Mouse (Mus musculus) CH12.LX (cell line): ENCODE measurements around the gene Fam166a. TPM values are rescaled to one million over a fixed set of nuclear protein-coding genes. Genes with fewer than 3 reads are reported as not detected.
A peak's percentile ranks its signal among the peaks of the same experiment; 100 is the strongest.

Experiments
- DNase-seq: peaks from one replicate; pipeline ENCODE4 v3.0.0-alpha.2; 2013; ENCODE audit errors: extremely low read depth
- H3K27ac ChIP-seq: 2 replicates; pipeline ENCODE4 v1.5.1; 2012; ENCODE audit warnings: low read depth, mild to moderate bottlenecking, control low read depth, moderate library complexity; ENCODE audit not compliant: insufficient read depth
- H3K27me3 ChIP-seq: replicated peaks from 2 replicates; pipeline ENCODE3; 2012; ENCODE audit warnings: inconsistent platforms
- H3K36me3 ChIP-seq, 2 experiments: replicated peaks in 1 of 2; 2 replicates each; pipeline versions ENCODE3 to v1.6.1; 2012; ENCODE audit warnings: inconsistent platforms in 1 of 2, low read length in 1 of 2, mild to moderate bottlenecking in 1 of 2, mixed read lengths in 1 of 2, moderate library complexity in 1 of 2; ENCODE audit not compliant: control insufficient read depth in 1 of 2, insufficient read depth in 1 of 2
- H3K4me1 ChIP-seq, 2 experiments: 2 replicates each; pipeline ENCODE4 v1.6.1; 2012; ENCODE audit warnings: inconsistent platforms in 1 of 2, moderate library complexity in 1 of 2; ENCODE audit not compliant: insufficient read depth in 2 of 2, control insufficient read depth in 1 of 2
- H3K4me2 ChIP-seq: 2 replicates; pipeline ENCODE4 v1.6.1; 2012; ENCODE audit warnings: low read depth, mild to moderate bottlenecking, control low read depth; ENCODE audit not compliant: poor library complexity, insufficient read depth, severe bottlenecking
- H3K4me3 ChIP-seq, 3 experiments: fragments of 150-350 bp in 1 of 3; sonication (generic) in 1 of 3; replicated peaks in 1 of 3; 2 replicates each; pipeline versions ENCODE3 to v1.5.1; 2011 to 2012; ENCODE audit warnings: low read depth in 2 of 3, low read length in 2 of 3, mild to moderate bottlenecking in 2 of 3, moderate library complexity in 2 of 3, control low read depth in 1 of 3, improper control_type of control experiment in 1 of 3, inconsistent platforms in 1 of 3, mixed read lengths in 1 of 3; ENCODE audit not compliant: poor library complexity in 1 of 3
- H3K79me2 ChIP-seq: replicated peaks from 2 replicates; pipeline ENCODE4 v1.6.1; 2012; ENCODE audit warnings: mild to moderate bottlenecking, moderate library complexity; ENCODE audit not compliant: control insufficient read depth, poor library complexity, insufficient read depth, severe bottlenecking; ENCODE audit errors: extremely low read depth
- H3K9ac ChIP-seq: 2 replicates; pipeline ENCODE4 v1.6.1; 2012; ENCODE audit warnings: low read depth, mild to moderate bottlenecking, control low read depth, moderate library complexity; ENCODE audit not compliant: insufficient read depth
- H3K9me3 ChIP-seq: replicated peaks from 2 replicates; pipeline ENCODE3; 2012; ENCODE audit warnings: low read length, inconsistent platforms, mixed read lengths
- BHLHE40 ChIP-seq: IDR thresholded peaks from 2 replicates; pipeline ENCODE4 v1.6.1; 2011; ENCODE audit warnings: mild to moderate bottlenecking, low read depth, low read length, improper control_type of control experiment
- CHD1 ChIP-seq: IDR thresholded peaks from 2 replicates; pipeline ENCODE4 v1.6.1; 2012; ENCODE audit warnings: low read depth, low read length, improper control_type of control experiment, inconsistent platforms
- CHD2 ChIP-seq: IDR thresholded peaks from 2 replicates; pipeline ENCODE4 v1.6.1; 2011; ENCODE audit warnings: low read length, improper control_type of control experiment
- CTCF ChIP-seq, 2 experiments: IDR thresholded peaks in 1 of 2; conservative IDR thresholded peaks in 1 of 2; 2 replicates each; pipeline ENCODE4 v1.5.1; 2011 to 2012; ENCODE audit warnings: low read depth in 2 of 2, low read length in 2 of 2, improper control_type of control experiment in 1 of 2, inconsistent platforms in 1 of 2, mild to moderate bottlenecking in 1 of 2, moderate library complexity in 1 of 2
- E2F4 ChIP-seq: IDR thresholded peaks from 2 replicates; pipeline ENCODE4 v1.6.1; 2011; ENCODE audit warnings: low read depth, low read length, improper control_type of control experiment; ENCODE audit not compliant: insufficient replicate concordance
- ELF1 ChIP-seq: IDR thresholded peaks from 2 replicates; pipeline ENCODE4 v1.6.1; 2014; ENCODE audit warnings: low read depth, mild to moderate bottlenecking, inconsistent platforms, low read length, improper control_type of control experiment
- EP300 ChIP-seq: IDR thresholded peaks from 2 replicates; pipeline ENCODE4 v1.6.1; 2011; ENCODE audit warnings: low read length, improper control_type of control experiment
- ETS1 ChIP-seq: conservative IDR thresholded peaks from 2 replicates; pipeline ENCODE4 v1.6.1; 2012; ENCODE audit warnings: low read depth, mild to moderate bottlenecking, inconsistent platforms, low read length, improper control_type of control experiment, moderate library complexity
- GABPA ChIP-seq: IDR thresholded peaks from 2 replicates; pipeline ENCODE4 v1.6.1; 2012; ENCODE audit warnings: low read depth, low read length, improper control_type of control experiment, inconsistent platforms; ENCODE audit not compliant: insufficient replicate concordance
- HCFC1 ChIP-seq: IDR thresholded peaks from 2 replicates; pipeline ENCODE4 v1.6.1; 2012; ENCODE audit warnings: low read depth, mild to moderate bottlenecking, inconsistent platforms, low read length, improper control_type of control experiment
- IRF4 ChIP-seq: IDR thresholded peaks from 2 replicates; pipeline ENCODE4 v1.6.1; 2014; ENCODE audit warnings: low read depth, mild to moderate bottlenecking, inconsistent platforms, low read length, improper control_type of control experiment
- JUN ChIP-seq: IDR thresholded peaks from 2 replicates; pipeline ENCODE4 v1.6.1; 2011; ENCODE audit warnings: low read depth, mild to moderate bottlenecking, low read length, improper control_type of control experiment, moderate library complexity; ENCODE audit not compliant: insufficient read depth
- JUND ChIP-seq: conservative IDR thresholded peaks from 2 replicates; pipeline ENCODE4 v1.6.1; 2011; ENCODE audit warnings: low read depth, low read length, improper control_type of control experiment
- KAT2A ChIP-seq: IDR thresholded peaks from 2 replicates; pipeline ENCODE4 v1.6.1; 2012; ENCODE audit warnings: low read length, improper control_type of control experiment, inconsistent platforms; ENCODE audit not compliant: insufficient replicate concordance
- MAFK ChIP-seq: IDR thresholded peaks from 2 replicates; pipeline ENCODE4 v1.6.1; 2011; ENCODE audit warnings: low read length, improper control_type of control experiment; ENCODE audit not compliant: insufficient replicate concordance
- MAX ChIP-seq: IDR thresholded peaks from 2 replicates; pipeline ENCODE4 v1.6.1; 2011; ENCODE audit warnings: low read length, improper control_type of control experiment
- MAZ ChIP-seq: IDR thresholded peaks from 2 replicates; pipeline ENCODE4 v1.6.1; 2012; ENCODE audit warnings: low read depth, mild to moderate bottlenecking, inconsistent platforms, low read length, improper control_type of control experiment, moderate library complexity
- MEF2A ChIP-seq: IDR thresholded peaks from 2 replicates; pipeline ENCODE4 v1.6.1; 2014; ENCODE audit warnings: low read depth, mild to moderate bottlenecking, inconsistent platforms, low read length, improper control_type of control experiment, borderline replicate concordance
- MXI1 ChIP-seq: IDR thresholded peaks from 2 replicates; pipeline ENCODE4 v1.6.1; 2011; ENCODE audit warnings: mild to moderate bottlenecking, low read depth, low read length, improper control_type of control experiment
- MYC ChIP-seq: IDR thresholded peaks from 2 replicates; pipeline ENCODE4 v1.6.1; 2011; ENCODE audit warnings: low read depth, mild to moderate bottlenecking, improper control_type of control experiment, low read length
- NELFE ChIP-seq: IDR thresholded peaks from 2 replicates; pipeline ENCODE4 v1.6.1; 2011; ENCODE audit warnings: low read depth, low read length, improper control_type of control experiment
- NRF1 ChIP-seq: IDR thresholded peaks from 2 replicates; pipeline ENCODE4 v1.6.1; 2014; ENCODE audit warnings: low read depth, mild to moderate bottlenecking, inconsistent platforms, low read length, improper control_type of control experiment, moderate library complexity
- PAX5 ChIP-seq: IDR thresholded peaks from 2 replicates; pipeline ENCODE4 v1.6.1; 2012; ENCODE audit warnings: low read length, inconsistent platforms, mixed read lengths
- POLR2A ChIP-seq: IDR thresholded peaks from 2 replicates; pipeline ENCODE4 v1.6.1; 2011; ENCODE audit warnings: low read depth, mild to moderate bottlenecking, improper control_type of control experiment, low read length
- POLR2AphosphoS2 ChIP-seq: IDR thresholded peaks from 2 replicates; pipeline ENCODE4 v1.6.1; 2011; ENCODE audit warnings: low read depth, low read length, improper control_type of control experiment
- RAD21 ChIP-seq: IDR thresholded peaks from 2 replicates; pipeline ENCODE4 v1.6.1; 2011; ENCODE audit warnings: low read depth, mild to moderate bottlenecking, low read length, improper control_type of control experiment, moderate library complexity
- RCOR1 ChIP-seq: conservative IDR thresholded peaks from 2 replicates; pipeline ENCODE4 v1.6.1; 2012; ENCODE audit warnings: low read depth, mild to moderate bottlenecking, inconsistent platforms, low read length, improper control_type of control experiment
- SIN3A ChIP-seq: IDR thresholded peaks from 2 replicates; pipeline ENCODE4 v1.6.1; 2012; ENCODE audit warnings: low read length, improper control_type of control experiment, inconsistent platforms
- SMC3 ChIP-seq: IDR thresholded peaks from 2 replicates; pipeline ENCODE4 v1.6.1; 2011; ENCODE audit warnings: low read depth, low read length, improper control_type of control experiment
- TBP ChIP-seq: conservative IDR thresholded peaks from 2 replicates; pipeline ENCODE4 v1.6.1; 2011; ENCODE audit warnings: low read depth, low read length, improper control_type of control experiment
- TCF12 ChIP-seq: IDR thresholded peaks from 2 replicates; pipeline ENCODE4 v1.6.1; 2014; ENCODE audit warnings: low read depth, mild to moderate bottlenecking, inconsistent platforms, low read length, improper control_type of control experiment
- UBTF ChIP-seq: IDR thresholded peaks from 2 replicates; pipeline ENCODE4 v1.6.1; 2012; ENCODE audit warnings: low read depth, mild to moderate bottlenecking, inconsistent platforms, low read length, improper control_type of control experiment, moderate library complexity
- USF1 ChIP-seq: IDR thresholded peaks from 2 replicates; pipeline ENCODE4 v1.6.1; 2014; ENCODE audit warnings: low read depth, mild to moderate bottlenecking, inconsistent platforms, low read length, improper control_type of control experiment
- USF2 ChIP-seq: conservative IDR thresholded peaks from 2 replicates; pipeline ENCODE4 v1.6.1; 2011; ENCODE audit warnings: low read depth, low read length, improper control_type of control experiment
- ZC3H11A ChIP-seq: IDR thresholded peaks from 2 replicates; pipeline ENCODE4 v1.6.1; 2012; ENCODE audit warnings: low read depth, mild to moderate bottlenecking, inconsistent platforms, low read length, improper control_type of control experiment
- ZKSCAN1 ChIP-seq: IDR thresholded peaks from 2 replicates; pipeline ENCODE4 v1.6.1; 2012; ENCODE audit warnings: low read depth, inconsistent platforms, low read length, improper control_type of control experiment, borderline replicate concordance
- ZMIZ1 ChIP-seq: IDR thresholded peaks from 2 replicates; pipeline ENCODE4 v1.6.1; 2012; ENCODE audit warnings: low read depth, mild to moderate bottlenecking, inconsistent platforms, low read length, improper control_type of control experiment
- ZNF384 ChIP-seq: IDR thresholded peaks from 2 replicates; pipeline ENCODE4 v1.6.1; 2012; ENCODE audit warnings: low read depth, low read length, improper control_type of control experiment, inconsistent platforms
- dilution Hi-C: fragments of 300-500 bp; cut with MboI; formaldehyde crosslinking; loops from 2 replicates; pipeline ENCODE4 v1.14.3; 2020; ENCODE audit warnings: low sequenced_read_pairs; ENCODE audit not compliant: extremely low pct_unique_long_range_greater_than_20kb, extremely low pct_ligation_motif_present
- in situ Hi-C: fragments of 300-500 bp; cut with MboI; formaldehyde crosslinking; loops from 3 replicates; pipeline ENCODE4 v1.14.3; 2019; ENCODE audit warnings: low sequenced_read_pairs, low pct_ligation_motif_present, low pct_unique_long_range_greater_than_20kb, mixed read lengths
- polyA plus RNA-seq: library from polyadenylated mRNA; unstranded; fragments of >175 nt; gene quantifications from 2 replicates; pipeline ENCODE4 v1.2.1, GENCODE M21; 2012; ENCODE audit warnings: low read depth; ENCODE audit not compliant: insufficient read length
- total RNA-seq, 2 experiments: library from RNA; depleted of rRNA; stranded (reverse); fragments of 300-350 nt in 1 of 2; fragments of >200 nt in 1 of 2; gene quantifications; 2 replicates each; pipeline ENCODE4 v1.2.3; 2012 to 2014

The Fam166a gene
- total and polyA plus RNA-seq, 3 experiments: 0.38 to 23.4 TPM; not detected in 1

DNA sequence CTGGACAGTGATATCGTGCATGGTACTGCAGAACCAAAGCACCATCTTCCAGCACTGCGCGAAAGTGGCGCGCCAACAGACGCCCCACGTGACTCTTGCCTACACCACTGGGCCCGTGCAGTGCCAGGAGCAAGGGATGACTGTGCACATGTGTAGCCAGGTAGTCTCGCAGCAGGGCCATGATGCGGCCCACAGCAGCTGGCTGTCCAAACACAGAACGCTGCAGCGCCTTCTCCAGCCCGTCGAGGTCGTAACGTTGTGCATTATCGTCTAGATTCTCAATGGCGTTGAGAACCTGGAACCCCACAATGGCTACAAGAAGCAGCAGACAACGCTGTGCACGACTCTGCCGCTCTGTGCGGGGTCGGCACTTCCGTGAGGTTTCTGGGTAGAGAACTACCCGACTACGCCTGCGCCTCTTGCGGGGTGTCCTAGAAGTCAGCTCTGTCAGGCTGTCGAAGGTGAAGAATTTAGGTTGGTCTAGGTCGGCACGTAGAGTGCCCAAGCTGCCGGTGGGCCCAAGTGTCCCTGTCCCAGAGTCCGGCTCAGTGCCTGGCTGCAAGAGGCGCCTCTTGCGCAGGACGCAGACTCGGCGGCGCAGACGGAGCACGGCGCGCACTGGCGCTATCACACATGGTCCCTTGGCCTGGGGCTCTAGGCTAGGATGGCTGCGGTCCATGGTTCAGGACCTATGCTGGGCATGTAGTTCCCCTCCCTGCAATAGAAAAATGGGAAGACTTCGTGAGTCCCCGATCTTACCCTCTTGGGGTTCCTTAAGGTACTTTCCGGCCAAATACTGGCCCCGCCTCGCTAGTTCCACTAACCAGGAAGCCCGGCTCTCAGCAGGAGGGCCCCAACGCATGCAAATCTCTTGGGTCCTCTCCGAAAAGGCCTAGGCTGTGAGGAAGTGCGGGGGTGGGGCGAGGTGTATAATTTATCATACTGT is 23.1 kb upstream of the Fam166a start:
- H3K79me2 ChIP-seq: peaks cover 16% of the 10 kb centered on the region
- peaks cover 15 to 49% of the 10 kb centered on the region in 2 experiments for H3K36me3 ChIP-seq
- peak; percentile 96 for DNase-seq
- H3K9me3 ChIP-seq: no peaks in the 10 kb centered on the region
- in situ Hi-C loops: no loop called here
- H3K4me1 ChIP-seq: peaks cover 14 to 36% of the 10 kb centered on the region in 2 experiments
- dilution Hi-C loops: no loop called here
- peak overlapping the region; percentile 95 for H3K9ac ChIP-seq
- H3K4me3 ChIP-seq: peak overlapping the region; percentile 61 to 98 (median 83)
- peak overlapping the region; percentile 99 for H3K4me2 ChIP-seq
- H3K27ac ChIP-seq: peak overlapping the region; percentile 98
- TF ChIP-seq USF2 (no peak; the same call in 1 of the 2 replicates), NELFE (no peak; the same call in 1 of the 2 replicates), ZC3H11A (no peak), SMC3 (no peak), ETS1 (peak; percentile 74), BHLHE40 (peak; percentile 91), MAFK (no peak), JUN (no peak), EP300 (no peak; the same call in 1 of the 2 replicates), RAD21 (no peak), ZKSCAN1 (no peak), ZMIZ1 (peak; percentile 53; the same call in 1 of the 2 replicates), MAZ (peak; percentile 79), POLR2AphosphoS2 (no peak), MAX (peak; percentile 82), JUND (no peak), POLR2A (peak; percentile 41), CHD1 (no peak), ZNF384 (no peak), TCF12 (peak; percentile 54), IRF4 (peak; percentile 53), NRF1 (peak; percentile 75), MYC (peak; percentile 78), UBTF (peak; percentile 48; the same call in 1 of the 2 replicates), SIN3A (peak; percentile 59), MEF2A (peak; percentile 73), HCFC1 (peak; percentile 70), RCOR1 (no peak; the same call in 1 of the 2 replicates), E2F4 (no peak), KAT2A (no peak), CHD2 (peak; percentile 83), ELF1 (peak; percentile 95), PAX5 (no peak), GABPA (no peak), MXI1 (peak; percentile 68), USF1 (peak; percentile 77), CTCF (conservative IDR thresholded peaks at IDR 0.05 in 1 of 2, IDR thresholded peaks at IDR 0.05 in 1 of 2; ENCODE audit: low read depth in 2 of 2, low read length in 2 of 2) (no peak), TBP (no peak)
- TF ChIP-seq, all 38 proteins: peak for 18
- no peaks in the 10 kb centered on the region for H3K27me3 ChIP-seq
